Mouse (Mus musculus) cortical plate, adult 2 months (tissue): Measurements from ENCODE around the gene Myf5.

Experiments used
- CTCF ChIP-seq: fragments of 200-500 bp; IDR thresholded peaks from 2 replicates; pipeline ENCODE4 v1.5.1; 2011; ENCODE audit warnings: mild to moderate bottlenecking, control low read depth, low read length; ENCODE audit not compliant: insufficient read depth; ENCODE audit errors: extremely low read depth
- POLR2A ChIP-seq: fragments of 200-500 bp; IDR thresholded peaks from 2 replicates; pipeline ENCODE4 v1.6.1; 2011; ENCODE audit warnings: mild to moderate bottlenecking, low read length, control low read depth; ENCODE audit not compliant: insufficient read depth; ENCODE audit errors: extremely low read depth

DNA sequence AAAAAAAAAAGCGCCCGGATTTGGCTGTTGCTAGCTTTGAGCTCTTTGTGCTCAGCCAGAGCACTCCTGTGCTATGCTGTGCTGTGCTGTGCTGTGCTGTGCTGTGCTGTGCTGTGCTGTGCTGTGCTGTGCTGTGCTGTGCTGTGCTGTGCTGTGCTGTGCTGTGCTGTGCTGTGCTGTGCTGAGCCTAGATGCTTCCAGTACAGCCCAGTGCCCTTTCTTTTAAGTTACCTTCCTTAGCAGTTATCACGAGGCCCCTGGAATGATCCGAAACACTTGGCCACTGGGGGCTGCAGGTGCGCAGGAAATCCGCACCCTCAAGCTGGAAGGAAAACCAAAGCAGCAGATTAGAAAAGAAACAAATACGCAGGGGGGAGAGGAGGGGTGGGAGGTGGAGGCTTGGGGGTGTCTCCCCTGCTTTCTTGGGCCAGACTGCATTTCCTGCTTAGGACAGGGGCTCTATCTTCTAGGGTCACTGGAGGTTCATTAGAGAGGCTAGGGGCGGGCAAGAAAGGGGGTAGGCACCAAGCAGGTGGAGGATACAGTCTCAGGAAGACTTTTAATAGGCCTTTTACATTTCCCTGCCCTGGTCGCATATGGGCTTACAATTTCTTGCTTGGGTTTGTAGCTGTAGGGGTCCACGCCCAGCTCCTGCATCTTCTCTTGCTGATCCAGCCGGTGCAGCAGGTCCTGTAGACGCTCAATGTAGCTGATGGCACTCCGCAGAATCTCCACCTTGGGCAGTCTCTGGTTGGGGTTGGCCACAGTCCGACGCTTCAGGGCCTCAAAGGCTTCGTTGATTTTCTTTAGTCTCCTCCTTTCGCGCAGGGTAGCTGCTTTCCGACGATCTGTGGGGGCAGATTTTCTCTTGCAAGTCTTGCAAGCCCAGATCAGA is 7.9 kb upstream of the Myf5 start:
- TF ChIP-seq CTCF (no peak), POLR2A (no peak)
